Mouse (Mus musculus): Measurements from ENCODE around the gene Stra6. TPM values are rescaled to one million over a fixed set of nuclear protein-coding genes. Genes with fewer than 3 reads are reported as not detected.

The Stra6 gene
- polyA plus RNA-seq, 1 experiment = not detected

DNA sequence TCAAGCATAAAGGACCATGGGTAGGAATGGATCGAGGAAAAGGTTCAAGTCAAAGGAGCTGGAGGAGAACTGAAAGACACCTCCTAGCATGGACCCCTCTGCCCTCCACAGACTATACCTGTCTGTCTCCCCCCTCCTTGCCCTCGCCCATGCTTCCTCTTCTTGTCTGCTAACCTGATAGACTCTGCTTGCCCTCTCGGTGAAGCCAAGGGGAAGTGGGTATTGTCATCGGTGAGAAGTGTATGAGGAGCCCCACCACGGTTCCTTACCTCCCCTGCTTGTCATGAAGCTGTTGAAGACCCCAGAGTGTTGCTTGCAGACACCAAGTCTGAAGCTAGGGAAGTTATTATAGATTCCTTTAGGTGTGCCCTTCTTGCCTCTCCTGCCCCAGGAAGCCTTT lies 96.7 kb downstream of the Stra6 start:
- no peak overlapping the region for H3K4me3 ChIP-seq (replicated peaks; ENCODE audit: control insufficient read depth, low read depth, low read length)
- H3K4me1 ChIP-seq (ENCODE audit: control insufficient read depth, insufficient read depth, low read length) = no peaks in the 10 kb centered on the region
- WGBS = 8% methylated on average over 5 of the region's 5 CpGs
- H3K27ac ChIP-seq (ENCODE audit: control insufficient read depth, insufficient read depth, low read depth, low read length, poor library complexity) = no peak overlapping the region
- TF ChIP-seq POLR2A (IDR thresholded peaks at IDR 0.05; ENCODE audit: borderline replicate concordance, control insufficient read depth, low read depth, low read length) (no peak), CTCF (IDR thresholded peaks at IDR 0.05; ENCODE audit: control insufficient read depth, insufficient read depth, low read length) (no peak)

- Histone ChIP-seq H3K4me1 (ENCODE audit: control insufficient read depth, insufficient read depth, low read length) (no peaks in the 10 kb centered on the region), H3K4me3 (replicated peaks; ENCODE audit: control insufficient read depth, low read depth, low read length) (no peak overlapping the region), H3K27ac (ENCODE audit: control insufficient read depth, insufficient read depth, low read depth, low read length, poor library complexity) (no peak overlapping the region)
- WGBS = 78% methylated on average over 3 of the region's 3 CpGs
- TF ChIP-seq CTCF (IDR thresholded peaks at IDR 0.05; ENCODE audit: control insufficient read depth, insufficient read depth, low read length) (no peak), POLR2A (IDR thresholded peaks at IDR 0.05; ENCODE audit: borderline replicate concordance, control insufficient read depth, low read depth, low read length) (no peak)
Observed at GRCm38 (mm10) chr9:58162173-58162572, 98.6 kb downstream of the Stra6 start.

GRCm38 (mm10) chr9:58163146-58163545 lies 99.6 kb downstream of the Stra6 start:
- Histone ChIP-seq H3K4me3 (replicated peaks; ENCODE audit: control insufficient read depth, low read depth, low read length) (no peak overlapping the region), H3K4me1 (ENCODE audit: control insufficient read depth, insufficient read depth, low read length) (no peaks in the 10 kb centered on the region), H3K27ac (ENCODE audit: control insufficient read depth, insufficient read depth, low read depth, low read length, poor library complexity) (no peak overlapping the region)
- TF ChIP-seq POLR2A (IDR thresholded peaks at IDR 0.05; ENCODE audit: borderline replicate concordance, control insufficient read depth, low read depth, low read length) (no peak), CTCF (IDR thresholded peaks at IDR 0.05; ENCODE audit: control insufficient read depth, insufficient read depth, low read length) (no peak)
- 75% methylated on average over 5 of the region's 5 CpGs for WGBS

- Histone ChIP-seq H3K4me1 (ENCODE audit: control insufficient read depth, insufficient read depth, low read length) (no peaks in the 10 kb centered on the region), H3K4me3 (replicated peaks; ENCODE audit: control insufficient read depth, low read depth, low read length) (no peak overlapping the region), H3K27ac (ENCODE audit: control insufficient read depth, insufficient read depth, low read depth, low read length, poor library complexity) (no peak overlapping the region)
- TF ChIP-seq CTCF (IDR thresholded peaks at IDR 0.05; ENCODE audit: control insufficient read depth, insufficient read depth, low read length) (no peak), POLR2A (IDR thresholded peaks at IDR 0.05; ENCODE audit: borderline replicate concordance, control insufficient read depth, low read depth, low read length) (no peak)
- 83% methylated on average over 1 of the region's 1 CpGs for WGBS
Observed at GRCm38 (mm10) chr9:58165779-58166178, 102.2 kb downstream of the Stra6 start.

- Histone ChIP-seq H3K27ac (ENCODE audit: control insufficient read depth, insufficient read depth, low read depth, low read length, poor library complexity) (no peak overlapping the region), H3K4me1 (ENCODE audit: control insufficient read depth, insufficient read depth, low read length) (no peaks in the 10 kb centered on the region), H3K4me3 (replicated peaks; ENCODE audit: control insufficient read depth, low read depth, low read length) (no peak overlapping the region)
- WGBS = 76% methylated on average over 3 of the region's 3 CpGs
- TF ChIP-seq CTCF (IDR thresholded peaks at IDR 0.05; ENCODE audit: control insufficient read depth, insufficient read depth, low read length) = no peak
- no peak for TF ChIP-seq POLR2A (IDR thresholded peaks at IDR 0.05; ENCODE audit: borderline replicate concordance, control insufficient read depth, low read depth, low read length)
Observed at GRCm38 (mm10) chr9:58168880-58169279, 105.3 kb downstream of the Stra6 start.

DNA sequence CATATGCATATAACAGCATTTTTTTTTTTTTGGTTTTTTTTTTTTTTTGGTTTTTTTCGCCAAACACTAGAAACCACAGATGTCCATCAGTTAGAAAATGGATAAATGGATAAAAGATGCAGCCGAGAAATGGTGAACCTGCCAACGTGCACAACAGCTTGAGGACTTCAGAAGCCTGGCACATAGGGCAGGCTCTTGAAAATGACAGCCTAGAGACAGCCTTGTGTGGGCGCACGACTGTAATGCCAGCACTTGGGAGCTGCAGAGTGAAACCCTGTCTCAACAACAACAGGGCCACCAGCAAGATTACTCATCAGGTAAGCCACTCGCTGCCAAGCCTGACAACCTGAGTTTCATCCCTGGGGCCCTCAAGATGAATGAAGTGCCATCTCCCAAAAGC lies 105.8 kb downstream of the Stra6 start:
- Histone ChIP-seq H3K4me1 (ENCODE audit: control insufficient read depth, insufficient read depth, low read length) (no peaks in the 10 kb centered on the region), H3K27ac (ENCODE audit: control insufficient read depth, insufficient read depth, low read depth, low read length, poor library complexity) (no peak overlapping the region), H3K4me3 (replicated peaks; ENCODE audit: control insufficient read depth, low read depth, low read length) (no peak overlapping the region)
- TF ChIP-seq POLR2A (IDR thresholded peaks at IDR 0.05; ENCODE audit: borderline replicate concordance, control insufficient read depth, low read depth, low read length) = no peak
- WGBS = 75% methylated on average over 6 of the region's 6 CpGs

DNA sequence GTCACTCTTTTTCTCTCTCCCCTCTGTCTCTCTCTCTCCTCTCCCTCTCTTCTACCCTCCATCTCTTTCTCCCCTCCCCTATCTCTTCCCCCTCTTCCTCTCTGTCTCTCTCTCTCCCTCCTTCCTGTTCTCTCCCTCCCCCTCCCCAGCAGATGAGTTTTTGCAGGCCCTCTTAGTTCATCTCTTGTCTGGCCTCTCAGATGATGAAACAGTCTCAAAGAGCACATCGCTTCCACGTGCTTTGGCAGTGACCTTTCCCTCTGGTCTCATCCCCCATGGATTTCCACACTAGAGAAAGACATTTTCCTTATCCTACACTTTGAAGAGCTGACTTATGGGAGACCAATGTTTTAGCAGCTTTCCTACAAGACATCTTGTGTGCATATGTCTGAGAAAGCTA lies 109.3 kb downstream of the Stra6 start:
- no peak for TF ChIP-seq POLR2A (IDR thresholded peaks at IDR 0.05; ENCODE audit: borderline replicate concordance, control insufficient read depth, low read depth, low read length)
- no peak for TF ChIP-seq CTCF (IDR thresholded peaks at IDR 0.05; ENCODE audit: control insufficient read depth, insufficient read depth, low read length)
- WGBS = 70% methylated on average over 2 of the region's 2 CpGs

DNA sequence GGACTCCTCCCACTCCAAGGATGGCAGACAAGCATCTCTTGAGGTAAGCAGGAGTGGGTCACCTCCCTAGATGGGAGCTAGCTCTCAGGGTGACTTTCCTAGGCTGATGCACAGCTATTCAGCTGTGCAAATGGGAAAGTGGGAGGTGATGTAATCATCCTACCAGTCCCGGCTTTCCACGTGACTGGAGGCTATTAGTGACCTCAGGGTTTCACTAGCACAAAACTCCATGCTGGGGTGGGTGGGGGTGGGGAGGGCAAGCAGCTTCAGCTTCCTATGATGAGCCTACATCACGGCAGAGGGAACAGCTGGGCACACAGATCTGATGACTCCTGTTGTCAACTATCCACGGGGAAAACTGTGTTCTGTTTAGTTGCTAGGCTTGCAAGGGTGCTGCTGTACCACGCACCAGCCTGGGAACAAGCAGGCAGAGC lies 111.2 kb downstream of the Stra6 start:
- H3K27ac ChIP-seq (ENCODE audit: control insufficient read depth, insufficient read depth, low read depth, low read length, poor library complexity) = no peak overlapping the region
- no peak overlapping the region for H3K4me3 ChIP-seq (replicated peaks; ENCODE audit: control insufficient read depth, low read depth, low read length)
- 62% methylated on average over 5 of the region's 5 CpGs for WGBS
- H3K4me1 ChIP-seq (ENCODE audit: control insufficient read depth, insufficient read depth, low read length) = no peaks in the 10 kb centered on the region
- TF ChIP-seq CTCF (IDR thresholded peaks at IDR 0.05; ENCODE audit: control insufficient read depth, insufficient read depth, low read length) (no peak), POLR2A (IDR thresholded peaks at IDR 0.05; ENCODE audit: borderline replicate concordance, control insufficient read depth, low read depth, low read length) (no peak)

More for the DNA sequence above, 109.3 kb downstream of the Stra6 start:
- Histone ChIP-seq H3K4me3 (replicated peaks; ENCODE audit: control insufficient read depth, low read depth, low read length) (no peak overlapping the region), H3K27ac (ENCODE audit: control insufficient read depth, insufficient read depth, low read depth, low read length, poor library complexity) (no peak overlapping the region), H3K4me1 (ENCODE audit: control insufficient read depth, insufficient read depth, low read length) (no peaks in the 10 kb centered on the region)

DNA sequence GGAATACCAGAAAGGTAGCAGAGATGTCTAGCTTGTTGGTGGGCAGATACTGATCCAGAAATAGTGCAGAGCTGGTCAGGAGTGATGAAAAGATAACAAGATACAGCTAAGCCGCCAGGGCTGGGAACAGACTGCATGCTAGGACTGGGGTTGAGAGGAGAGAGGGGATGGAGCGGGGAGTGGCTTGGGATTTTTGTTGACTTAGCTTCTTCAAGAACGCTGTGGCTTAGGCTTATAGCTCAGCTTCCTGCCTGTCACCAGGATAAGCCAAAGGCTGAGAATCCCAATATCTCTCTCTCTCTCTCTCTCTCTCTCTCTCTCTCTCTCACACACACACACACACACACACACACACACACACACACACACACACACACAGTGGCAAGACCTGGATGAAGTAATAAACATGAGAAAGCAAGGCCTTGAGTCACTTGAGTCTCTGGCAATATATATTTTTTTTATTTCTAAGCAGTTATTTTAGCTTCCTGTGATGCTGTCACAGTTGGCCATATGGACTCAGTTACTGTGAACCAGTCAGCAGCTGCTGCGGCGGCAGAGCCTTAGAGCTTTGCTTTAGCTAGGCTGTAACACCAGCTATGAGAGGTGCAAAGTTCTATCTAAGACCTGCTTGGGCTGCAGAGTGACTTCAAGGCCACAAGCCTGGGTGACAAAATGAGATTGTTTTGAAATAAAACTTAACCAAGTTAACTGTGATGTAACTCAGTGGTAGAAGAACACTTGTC lies 112.3 kb downstream of the Stra6 start:
- 80% methylated on average over 5 of the region's 5 CpGs for WGBS
- no peaks in the 10 kb centered on the region for H3K4me1 ChIP-seq (ENCODE audit: control insufficient read depth, insufficient read depth, low read length)
- no peak overlapping the region for H3K4me3 ChIP-seq (replicated peaks; ENCODE audit: control insufficient read depth, low read depth, low read length)
- TF ChIP-seq CTCF (IDR thresholded peaks at IDR 0.05; ENCODE audit: control insufficient read depth, insufficient read depth, low read length) = no peak
- TF ChIP-seq POLR2A (IDR thresholded peaks at IDR 0.05; ENCODE audit: borderline replicate concordance, control insufficient read depth, low read depth, low read length) = no peak
- no peak overlapping the region for H3K27ac ChIP-seq (ENCODE audit: control insufficient read depth, insufficient read depth, low read depth, low read length, poor library complexity)

All from bone marrow, adult 2 months (tissue).